Mouse (Mus musculus) myocyte (in vitro differentiated cells): ENCODE results near the gene Med13. TPM values are rescaled to one million over a fixed set of nuclear protein-coding genes. Genes with fewer than 3 reads are reported as not detected.
A peak's percentile ranks its signal among the peaks of the same experiment; 100 is the strongest.

Experiments used
- H3K27me3 ChIP-seq: one replicate; pipeline ENCODE4 v1.6.1; 2011; ENCODE audit not compliant: control insufficient read depth, insufficient read depth, insufficient read length
- H3K36me3 ChIP-seq: one replicate; pipeline ENCODE4 v1.6.1; 2011; ENCODE audit not compliant: control insufficient read depth, insufficient read depth
- H3K4me2 ChIP-seq: one replicate; pipeline ENCODE4 v1.6.1; 2011; ENCODE audit warnings: low read depth, control low read depth
- H3K4me3 ChIP-seq: one replicate; pipeline ENCODE4 v1.5.1; 2011; ENCODE audit warnings: mild to moderate bottlenecking, control low read depth, moderate library complexity
- H3K79me2 ChIP-seq: one replicate; pipeline ENCODE4 v1.6.1; 2011; ENCODE audit not compliant: control insufficient read depth, insufficient read depth
- H3ac ChIP-seq: one replicate; pipeline ENCODE4 v1.6.1; 2011; ENCODE audit not compliant: control insufficient read depth, insufficient read length
- CEBPB ChIP-seq: IDR thresholded peaks from 2 replicates; pipeline ENCODE4 v1.6.1; 2011; ENCODE audit warnings: mild to moderate bottlenecking, moderate library complexity; ENCODE audit not compliant: poor library complexity, insufficient read depth, severe bottlenecking
- E2F4 ChIP-seq: IDR thresholded peaks from one replicate; pipeline ENCODE4 v1.6.1; 2011; ENCODE audit warnings: mild to moderate bottlenecking, control low read depth, moderate library complexity; ENCODE audit not compliant: insufficient read depth
- MAX ChIP-seq: IDR thresholded peaks from one replicate; pipeline ENCODE4 v1.6.1; 2011; ENCODE audit warnings: low read depth, mild to moderate bottlenecking, control low read depth
- MYOD1 ChIP-seq, 3 experiments: IDR thresholded peaks; one replicate each; pipeline ENCODE4 v1.6.1; 2011; ENCODE audit warnings: control low read depth in 2 of 3, low read depth in 2 of 3, mild to moderate bottlenecking in 2 of 3, moderate library complexity in 1 of 3; ENCODE audit not compliant: insufficient read length in 2 of 3, control insufficient read depth in 1 of 3
- MYOG ChIP-seq, 3 experiments: IDR thresholded peaks; one replicate each; pipeline ENCODE4 v1.6.1; 2011; ENCODE audit warnings: control low read depth in 2 of 3, low read depth in 2 of 3, mild to moderate bottlenecking in 2 of 3; ENCODE audit not compliant: insufficient read length in 2 of 3, control insufficient read depth in 1 of 3, insufficient read depth in 1 of 3
- POLR2A ChIP-seq: IDR thresholded peaks from one replicate; pipeline ENCODE4 v1.6.1; 2011; ENCODE audit warnings: low read depth, mild to moderate bottlenecking, control low read depth, moderate library complexity; ENCODE audit not compliant: insufficient read length
- POLR2AphosphoS2 ChIP-seq: IDR thresholded peaks from one replicate; pipeline ENCODE4 v1.6.1; 2011; ENCODE audit warnings: low read depth, control low read depth; ENCODE audit not compliant: insufficient read length
- REST ChIP-seq: IDR thresholded peaks from one replicate; pipeline ENCODE4 v1.6.1; 2011; ENCODE audit warnings: mild to moderate bottlenecking, control low read depth, moderate library complexity; ENCODE audit not compliant: insufficient read depth, insufficient read length
- SRF ChIP-seq: IDR thresholded peaks from one replicate; pipeline ENCODE4 v1.6.1; 2011; ENCODE audit warnings: low read depth; ENCODE audit not compliant: control insufficient read depth, insufficient read length
- TCF12 ChIP-seq: IDR thresholded peaks from one replicate; pipeline ENCODE4 v1.6.1; 2011; ENCODE audit warnings: mild to moderate bottlenecking, control low read depth; ENCODE audit not compliant: poor library complexity, insufficient read depth, severe bottlenecking
- TCF3 ChIP-seq: IDR thresholded peaks from one replicate; pipeline ENCODE4 v1.6.1; 2011; ENCODE audit warnings: low read depth, control low read depth; ENCODE audit not compliant: insufficient read length
- USF1 ChIP-seq: IDR thresholded peaks from one replicate; pipeline ENCODE4 v1.6.1; 2011; ENCODE audit warnings: low read depth, mild to moderate bottlenecking, control low read depth, moderate library complexity
- polyA plus RNA-seq: library from polyadenylated mRNA; unstranded; fragments of >200 nt; fragmentation: generic; extraction: Trizol; gene quantifications from one replicate; pipeline ENCODE4 v1.2.1, GENCODE M21; 2012; ENCODE audit warnings: missing spikeins

Med13 gene
- polyA plus RNA-seq, 1 experiment, result 6.2 TPM

DNA sequence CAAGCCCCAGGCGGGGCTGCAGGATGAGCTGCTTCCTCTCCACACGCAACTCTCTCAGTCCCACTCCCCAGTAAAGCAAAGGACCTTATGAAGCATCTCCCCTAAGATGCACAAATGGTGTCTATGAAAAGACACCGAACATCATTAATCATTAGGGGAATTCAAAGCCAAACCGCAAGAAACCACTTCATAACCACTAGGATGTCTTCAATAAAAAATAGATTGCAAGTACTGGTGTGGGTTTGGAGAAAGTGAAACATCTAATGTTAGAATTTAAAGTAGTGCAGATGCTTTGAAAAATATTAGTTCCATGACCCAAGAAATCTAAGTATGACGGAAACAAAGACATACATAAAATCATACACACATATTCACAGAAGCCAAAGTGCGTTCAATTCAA, 65.7 kb downstream of the Med13 start:
- Histone ChIP-seq H3K79me2 (peaks cover 48% of the 10 kb centered on the region), H3K27me3 (no peaks in the 10 kb centered on the region), H3K4me2 (no peak overlapping the region), H3ac (no peak overlapping the region), H3K4me3 (no peak overlapping the region), H3K36me3 (peaks cover 23% of the 10 kb centered on the region)
- TF ChIP-seq SRF (no peak), MYOG (IDR thresholded peaks at IDR 0.05; ENCODE audit: control insufficient read depth in 1 of 3, insufficient read depth in 1 of 3, insufficient read length in 2 of 3, low read depth in 2 of 3) (no peak), MYOD1 (IDR thresholded peaks at IDR 0.05; ENCODE audit: control insufficient read depth in 1 of 3, insufficient read length in 2 of 3, low read depth in 2 of 3) (no peak), POLR2AphosphoS2 (no peak), MAX (no peak)

DNA sequence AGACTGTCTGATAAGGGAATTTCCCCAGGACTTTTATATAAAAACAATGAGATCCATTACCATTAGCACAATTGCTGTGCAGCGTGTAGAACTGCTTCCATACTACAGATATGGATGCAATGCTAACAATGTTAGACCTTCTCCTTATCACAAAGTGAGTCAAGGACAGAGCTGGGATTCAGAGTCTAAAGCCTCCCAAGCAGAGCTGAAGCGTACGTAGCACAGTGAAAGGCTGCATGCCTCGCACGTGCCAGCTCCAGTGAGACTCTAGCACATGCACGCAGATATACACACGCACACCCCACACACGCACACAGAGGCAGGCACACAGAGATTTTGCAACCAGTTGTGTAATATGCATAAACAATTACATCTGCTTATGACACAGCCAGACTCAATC, 71.7 kb downstream of the Med13 start:
- peaks cover 72% of the 10 kb centered on the region for H3K36me3 ChIP-seq
- peaks cover 2% of the 10 kb centered on the region for H3K79me2 ChIP-seq
- no peak overlapping the region for H3ac ChIP-seq
- peak; percentile 19 for TF ChIP-seq POLR2A
- TF ChIP-seq USF1, result no peak
- no peaks in the 10 kb centered on the region for H3K27me3 ChIP-seq
- no peak overlapping the region for H3K4me2 ChIP-seq
- H3K4me3 ChIP-seq, result no peak overlapping the region

DNA sequence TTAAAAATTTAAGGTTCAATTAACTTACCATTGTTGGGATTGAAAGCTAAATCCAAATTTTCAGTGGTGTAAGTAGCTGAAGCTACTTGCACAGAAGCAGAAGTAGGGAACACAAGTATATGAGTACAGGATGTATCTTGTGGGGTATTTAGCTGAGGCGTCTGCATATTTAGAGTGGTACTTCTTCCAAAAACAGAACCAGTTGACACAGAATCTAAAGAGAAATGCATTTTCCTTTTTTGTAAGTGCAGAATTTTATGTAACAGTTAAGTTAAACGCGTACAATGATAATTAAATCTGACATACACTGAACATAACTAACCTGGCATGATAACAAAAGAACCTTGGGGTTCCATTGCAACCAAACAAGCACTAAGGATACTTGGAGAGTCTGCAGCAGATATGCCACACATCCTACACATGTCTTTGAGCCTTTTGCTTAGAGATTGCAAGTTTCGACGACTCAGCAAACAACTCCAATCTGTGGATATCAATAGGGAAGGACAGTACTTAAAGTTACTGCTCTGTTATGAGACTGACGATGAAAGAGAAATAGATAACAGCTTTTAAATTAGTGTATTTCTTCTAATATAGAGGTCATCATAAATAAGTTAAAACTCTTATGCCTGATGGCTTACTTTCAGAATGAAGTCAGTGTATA, 78.8 kb downstream of the Med13 start:
- no peak overlapping the region for H3ac ChIP-seq
- no peak overlapping the region for H3K4me3 ChIP-seq
- H3K4me2 ChIP-seq, result no peak overlapping the region
- H3K36me3 ChIP-seq, result peaks cover 63% of the 10 kb centered on the region
- TF ChIP-seq REST (no peak), SRF (no peak), E2F4 (no peak), MAX (no peak), POLR2AphosphoS2 (no peak), POLR2A (no peak), MYOD1 (IDR thresholded peaks at IDR 0.05; ENCODE audit: control insufficient read depth in 1 of 3, insufficient read length in 2 of 3, low read depth in 2 of 3) (no peak), TCF3 (no peak), USF1 (no peak), TCF12 (no peak), CEBPB (no peak), MYOG (IDR thresholded peaks at IDR 0.05; ENCODE audit: control insufficient read depth in 1 of 3, insufficient read depth in 1 of 3, insufficient read length in 2 of 3, low read depth in 2 of 3) (no peak)
- no peaks in the 10 kb centered on the region for H3K79me2 ChIP-seq
- no peaks in the 10 kb centered on the region for H3K27me3 ChIP-seq

DNA sequence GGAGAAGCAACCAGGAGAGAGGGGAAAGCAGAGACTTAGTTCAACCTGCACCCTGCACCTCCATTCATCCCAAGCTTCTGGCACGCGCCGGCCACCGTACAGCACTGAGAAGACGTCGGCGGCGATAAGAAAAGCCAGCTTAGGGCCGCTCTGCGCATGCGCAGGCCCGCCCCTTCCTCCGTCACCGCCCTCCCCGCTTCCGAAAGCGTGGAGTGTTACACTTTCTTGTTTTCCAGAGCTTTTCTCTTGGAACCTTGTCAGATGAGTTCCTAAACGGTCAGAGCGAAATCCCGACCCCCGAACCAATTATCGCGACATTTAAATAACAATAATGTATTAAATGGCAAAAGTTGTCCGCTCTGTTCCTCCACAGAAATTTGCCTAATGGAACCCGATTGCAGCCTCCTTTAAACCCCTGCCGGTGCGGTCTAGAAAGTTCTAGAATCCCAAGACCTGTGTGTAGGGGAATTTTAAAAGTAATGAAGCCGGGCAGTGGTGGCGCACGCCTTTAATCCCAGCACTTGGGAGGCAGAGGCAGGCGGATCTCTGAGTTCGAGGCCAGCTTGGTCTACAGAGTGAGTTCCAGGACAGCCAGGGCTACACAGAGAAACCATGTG, 99.8 kb downstream of the Med13 start, which contains the start of gene Ints2:
Ints2 (minus strand) TSS at position 116 of the 617 bp plus-strand sequence.
- Histone ChIP-seq H3K79me2 (peaks cover 9% of the 10 kb centered on the region), H3K27me3 (no peaks in the 10 kb centered on the region), H3K4me2 (peak within 1 kb of the TSS; percentile 95), H3K36me3 (peaks cover 7% of the 10 kb centered on the region), H3ac (peak within 1 kb of the TSS; percentile 25), H3K4me3 (peak within 1 kb of the TSS; percentile 70)
- TF ChIP-seq POLR2AphosphoS2 (peak; percentile 92), MAX (no peak), POLR2A (peak; percentile 78)

DNA sequence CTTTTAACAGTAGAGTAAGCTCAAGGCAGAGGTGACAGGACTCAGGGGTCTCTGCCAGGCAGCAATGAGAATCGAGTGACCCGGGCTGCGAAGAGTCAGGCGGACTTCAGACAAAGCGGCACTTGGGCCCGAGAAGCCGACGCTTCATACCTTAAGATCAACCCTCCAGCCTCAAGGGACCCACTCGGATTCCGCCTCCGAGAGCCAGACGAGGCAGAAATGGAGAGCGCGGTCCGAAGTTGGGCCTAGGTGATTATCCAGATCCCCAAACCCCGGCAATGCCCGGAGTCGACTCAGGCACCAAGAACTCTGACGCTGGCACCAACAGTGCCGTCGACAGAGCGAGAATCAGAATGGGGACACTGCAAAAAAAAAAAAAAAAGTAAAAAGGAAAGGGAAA, 100.3 kb downstream of the Med13 start:
- peak overlapping the region; percentile 70 for H3K4me3 ChIP-seq
- peak overlapping the region; percentile 95 for H3K4me2 ChIP-seq
- H3K36me3 ChIP-seq, result peaks cover 12% of the 10 kb centered on the region
- H3K79me2 ChIP-seq, result peaks cover 9% of the 10 kb centered on the region
- H3ac ChIP-seq, result peak overlapping the region; percentile 25
- no peaks in the 10 kb centered on the region for H3K27me3 ChIP-seq
- TF ChIP-seq MYOD1 (IDR thresholded peaks at IDR 0.05; ENCODE audit: control insufficient read depth in 1 of 3, insufficient read length in 2 of 3, low read depth in 2 of 3) (no peak), USF1 (no peak), TCF12 (no peak), SRF (no peak), REST (no peak), POLR2A (no peak), CEBPB (no peak), TCF3 (no peak), MAX (no peak), POLR2AphosphoS2 (no peak), MYOG (IDR thresholded peaks at IDR 0.05; ENCODE audit: control insufficient read depth in 1 of 3, insufficient read depth in 1 of 3, insufficient read length in 2 of 3, low read depth in 2 of 3) (no peak), E2F4 (no peak)
